Comparison of ENCODE assay signal across 14 mouse cellular contexts in genomic region chr5:134674977-134675376, GRCm38 (mm10). TPM values are rescaled to one million over a fixed set of nuclear protein-coding genes. Genes with fewer than 3 reads are reported as not detected.
A peak's percentile ranks its signal among the peaks of the same experiment; 100 is the strongest.
DNase-seq lines count a peak whose midpoint lies in the region; ATAC-seq and TF ChIP-seq lines count a peak whose summit lies in the region.
"Had no signal": no experiment of that assay in that cellular context is flagged by ENCODE, and none has a peak within 500 bp of the region (broad histone marks: within the 10 kb centered on the region; RNA-seq: fewer than 3 reads in every experiment).

No protein-coding gene starts in this region.

- WGBS in forebrain, embryonic 12.5 days, result 75% methylated on average over 5 of the region's 5 CpGs
- 62% methylated on average over 5 of the region's 5 CpGs for WGBS in forebrain, postnatal 0 days
- WGBS in kidney, embryonic 16.5 days, result 79% methylated on average over 5 of the region's 5 CpGs
- 77% methylated on average over 5 of the region's 5 CpGs for WGBS in hindbrain, embryonic 14.5 days
- WGBS in midbrain, postnatal 0 days, result 61% methylated on average over 5 of the region's 5 CpGs

- H3K4me2 ChIP-seq in forebrain, embryonic 12.5 days, result no peak overlapping the region
- no peak overlapping the region for H3K4me2 ChIP-seq in forebrain, postnatal 0 days (ENCODE audit: low read depth)
- no peak overlapping the region for H3K4me2 ChIP-seq in kidney, embryonic 16.5 days (replicated peaks; ENCODE audit: low read depth, low read length)
- no peak overlapping the region for H3K4me2 ChIP-seq in hindbrain, embryonic 14.5 days (replicated peaks)
- H3K4me2 ChIP-seq in midbrain, postnatal 0 days (ENCODE audit: low read depth, low read length, poor library complexity, severe bottlenecking), result no peak overlapping the region

- peak overlapping the region; percentile 85 for H3K27ac ChIP-seq in forebrain, embryonic 12.5 days
- no peak overlapping the region for H3K27ac ChIP-seq in forebrain, postnatal 0 days (ENCODE audit: low read depth, low read length)
- peak overlapping the region; percentile 89; the same call in 1 of the 2 replicates for H3K27ac ChIP-seq in kidney, embryonic 16.5 days (ENCODE audit: low read length)
- H3K27ac ChIP-seq in hindbrain, embryonic 14.5 days, result no peak overlapping the region
- no peak overlapping the region for H3K27ac ChIP-seq in midbrain, postnatal 0 days (ENCODE audit: low read depth, low read length)

- H3K36me3 ChIP-seq in forebrain, embryonic 12.5 days (replicated peaks), result peaks cover 13% of the 10 kb centered on the region
- H3K36me3 ChIP-seq in forebrain, postnatal 0 days (ENCODE audit: insufficient read depth), result peaks cover 20% of the 10 kb centered on the region; the same call in 1 of the 2 replicates
- H3K36me3 ChIP-seq in kidney, embryonic 16.5 days (ENCODE audit: insufficient read depth, low read length), result peaks cover 11% of the 10 kb centered on the region; the same call in 1 of the 2 replicates
- peaks cover 42% of the 10 kb centered on the region for H3K36me3 ChIP-seq in hindbrain, embryonic 14.5 days (replicated peaks; ENCODE audit: control insufficient read depth, insufficient read depth)
- H3K36me3 ChIP-seq in midbrain, postnatal 0 days (ENCODE audit: insufficient read depth, low read length), result peaks cover 29% of the 10 kb centered on the region

- H3K27me3 ChIP-seq in forebrain, embryonic 12.5 days, result no peaks in the 10 kb centered on the region
- no peaks in the 10 kb centered on the region for H3K27me3 ChIP-seq in forebrain, postnatal 0 days (ENCODE audit: insufficient read depth, low read length)
- no peaks in the 10 kb centered on the region for H3K27me3 ChIP-seq in kidney, embryonic 16.5 days (ENCODE audit: insufficient read depth, low read length)
- H3K27me3 ChIP-seq in hindbrain, embryonic 14.5 days (ENCODE audit: control insufficient read depth, insufficient read depth, low read length), result no peaks in the 10 kb centered on the region
- H3K27me3 ChIP-seq in midbrain, postnatal 0 days (ENCODE audit: insufficient read depth, low read length), result no peaks in the 10 kb centered on the region

- DNase-seq in forebrain, postnatal 0 days, result no peak
- no peak for DNase-seq in kidney, adult 18-20 months
- no peak for DNase-seq in hindbrain, embryonic 14.5 days (ENCODE audit: low spot score)
- no peak for DNase-seq in midbrain, postnatal 0 days (ENCODE audit: low spot score)
- DNase-seq in adrenal gland, postnatal 10 days, result no peak
- DNase-seq in cerebellum, postnatal 10 days, result no peak
- DNase-seq: adrenal gland, postnatal 25 days; gastrocnemius, postnatal 36 days; lung, postnatal 36 days; right cerebral cortex, postnatal 4 days; thymus, postnatal 25 days had no signal

- H3K9ac ChIP-seq in forebrain, embryonic 12.5 days, result peak overlapping the region; percentile 48; the same call in 1 of the 2 replicates
- no peak overlapping the region for H3K9ac ChIP-seq in forebrain, postnatal 0 days
- H3K9ac ChIP-seq in kidney, embryonic 16.5 days (replicated peaks; ENCODE audit: low read length), result peak overlapping the region; percentile 69; the same call in 1 of the 2 replicates
- peak overlapping the region; percentile 52 for H3K9ac ChIP-seq in hindbrain, embryonic 14.5 days
- H3K9ac ChIP-seq in midbrain, postnatal 0 days (replicated peaks; ENCODE audit: low read length, poor library complexity, severe bottlenecking), result 0 out of 2 replicates have a peak overlapping the region, but pooled peaks have one; percentile 46

- no peaks in the 10 kb centered on the region for H3K9me3 ChIP-seq in forebrain, embryonic 12.5 days
- no peaks in the 10 kb centered on the region for H3K9me3 ChIP-seq in forebrain, postnatal 0 days (ENCODE audit: low read length)
- no peaks in the 10 kb centered on the region for H3K9me3 ChIP-seq in kidney, embryonic 16.5 days (ENCODE audit: low read length)
- no peaks in the 10 kb centered on the region for H3K9me3 ChIP-seq in hindbrain, embryonic 14.5 days (ENCODE audit: control insufficient read depth, low read length)
- no peaks in the 10 kb centered on the region for H3K9me3 ChIP-seq in midbrain, postnatal 0 days (ENCODE audit: low read length)

- H3K4me1 ChIP-seq in forebrain, embryonic 12.5 days, result peaks cover 40% of the 10 kb centered on the region
- 0 out of 2 replicates have a peak, but pooled peaks cover 10% of the 10 kb centered on the region for H3K4me1 ChIP-seq in forebrain, postnatal 0 days (ENCODE audit: insufficient read depth)
- peaks cover 22% of the 10 kb centered on the region for H3K4me1 ChIP-seq in kidney, embryonic 16.5 days (ENCODE audit: insufficient read depth, low read length)
- H3K4me1 ChIP-seq in hindbrain, embryonic 14.5 days (replicated peaks; ENCODE audit: control insufficient read depth, insufficient read depth, low read length), result peaks cover 25% of the 10 kb centered on the region
- 0 out of 2 replicates have a peak, but pooled peaks cover 4% of the 10 kb centered on the region for H3K4me1 ChIP-seq in midbrain, postnatal 0 days (ENCODE audit: insufficient read depth, low read length)

- H3K4me3 ChIP-seq in forebrain, embryonic 12.5 days (replicated peaks), result no peak overlapping the region
- no peak overlapping the region for H3K4me3 ChIP-seq in forebrain, postnatal 0 days (ENCODE audit: low read depth, low read length)
- H3K4me3 ChIP-seq in kidney, embryonic 16.5 days (ENCODE audit: low read length), result no peak overlapping the region
- H3K4me3 ChIP-seq in hindbrain, embryonic 14.5 days (replicated peaks; ENCODE audit: low read length), result no peak overlapping the region
- no peak overlapping the region for H3K4me3 ChIP-seq in midbrain, postnatal 0 days (ENCODE audit: low read depth, low read length)

- no peak for TF ChIP-seq CTCF in forebrain, postnatal 0 days (IDR thresholded peaks at IDR 0.05; ENCODE audit: low read depth)
- no peak for TF ChIP-seq CTCF in midbrain, postnatal 0 days (IDR thresholded peaks at IDR 0.05)

- ATAC-seq in forebrain, embryonic 12.5 days (ENCODE audit: low FRiP score), result no peak
- no peak for ATAC-seq in forebrain, postnatal 0 days
- ATAC-seq in kidney, embryonic 16.5 days (ENCODE audit: low FRiP score, low TSS enrichment), result no peak
- no peak for ATAC-seq in hindbrain, embryonic 14.5 days (ENCODE audit: low FRiP score)
- ATAC-seq in midbrain, postnatal 0 days (ENCODE audit: low FRiP score), result no peak
- ATAC-seq: intestine, postnatal 0 days had no signal

RNA-seq across cellular contexts. Expression of gene Limk1, which starts 13.4 kb away (rescaled TPM):
- 14.5 and 17.3 TPM in 2 replicates for polyA plus RNA-seq in forebrain, embryonic 12.5 days (2016; fragmentation: Nextera tagmentation; extraction: Ambion mirVana)
- 41.3 and 44.5 TPM in 2 replicates for total RNA-seq in forebrain, postnatal 0 days (2014; rRNA removed)
- 9.3 and 11.4 TPM in 2 replicates for polyA plus RNA-seq in forebrain, postnatal 0 days (2015; fragmentation: Nextera tagmentation; extraction: Ambion mirVana)
- 4.9 and 5.2 TPM in 2 replicates for polyA plus RNA-seq in kidney, embryonic 16.5 days (2015; fragmentation: Nextera tagmentation; extraction: Ambion mirVana)
- polyA plus RNA-seq in hindbrain, embryonic 14.5 days (2014; fragmentation: Nextera tagmentation; extraction: Ambion mirVana), result 25.5 and 26.4 TPM in 2 replicates
- 72.9 and 76.5 TPM in 2 replicates for total RNA-seq in midbrain, postnatal 0 days (2014; rRNA removed)
- 15.5 and 16.7 TPM in 2 replicates for polyA plus RNA-seq in midbrain, postnatal 0 days (2015; fragmentation: Nextera tagmentation; extraction: Ambion mirVana)
- 10 to 100 TPM; 17.9 to 20.5 TPM for total RNA-seq in adrenal gland, postnatal 10 days (2021)

RNA-seq across cellular contexts. Expression of gene Eif4h, which starts 35.7 kb away (rescaled TPM):
- polyA plus RNA-seq in forebrain, embryonic 12.5 days (2016; fragmentation: Nextera tagmentation; extraction: Ambion mirVana), result 459 and 466 TPM in 2 replicates
- total RNA-seq in forebrain, postnatal 0 days (2014; rRNA removed), result 498 and 525 TPM in 2 replicates
- 315 and 343 TPM in 2 replicates for polyA plus RNA-seq in forebrain, postnatal 0 days (2015; fragmentation: Nextera tagmentation; extraction: Ambion mirVana)
- polyA plus RNA-seq in kidney, embryonic 16.5 days (2015; fragmentation: Nextera tagmentation; extraction: Ambion mirVana), result 492 and 502 TPM in 2 replicates
- 329 and 343 TPM in 2 replicates for polyA plus RNA-seq in hindbrain, embryonic 14.5 days (2014; fragmentation: Nextera tagmentation; extraction: Ambion mirVana)
- 424 and 435 TPM in 2 replicates for total RNA-seq in midbrain, postnatal 0 days (2014; rRNA removed)
- 302 and 311 TPM in 2 replicates for polyA plus RNA-seq in midbrain, postnatal 0 days (2015; fragmentation: Nextera tagmentation; extraction: Ambion mirVana)
- total RNA-seq in adrenal gland, postnatal 10 days (2021), result 100 to 1,000 TPM; 270 to 283 TPM

Comparison
In these comparisons a context has a peak if more than half of its experiments do, and no peak if none do; other contexts are left out.
1. H3K27ac ChIP-seq: peak in forebrain, embryonic 12.5 days (single experiment) and kidney, embryonic 16.5 days (single experiment); none in forebrain, postnatal 0 days (single experiment), hindbrain, embryonic 14.5 days (single experiment) and midbrain, postnatal 0 days (single experiment).